Mouse (Mus musculus) brain, embryonic 14.5 days (tissue): ENCODE measurements at regions not wholly inside any gene's neighbourhood (a gene's known extent, or its start where the extent isn't known, plus 50 kb on each side); places are given as distances from the start of the nearest gene placed in this dataset.

Source experiments
- DNase-seq: peaks from one replicate; pipeline ENCODE4 v3.0.0-alpha.2; 2011; ENCODE audit warnings: low read depth
- CTCF ChIP-seq: fragments of 200-500 bp; IDR thresholded peaks from 2 replicates; pipeline ENCODE4 v1.5.1; 2012; ENCODE audit warnings: inconsistent platforms, mild to moderate bottlenecking, moderate library complexity, borderline replicate concordance; ENCODE audit not compliant: insufficient read depth, insufficient read length; ENCODE audit errors: extremely low read depth
- POLR2A ChIP-seq: fragments of 200-500 bp; IDR thresholded peaks from 2 replicates; pipeline ENCODE4 v1.6.1; 2012; ENCODE audit warnings: mild to moderate bottlenecking, inconsistent platforms, borderline replicate concordance; ENCODE audit not compliant: poor library complexity, insufficient read depth, insufficient read length, severe bottlenecking; ENCODE audit errors: extremely low read depth

GRCm38 (mm10) chr17:80891656-80892055 lies 52.8 kb upstream of the Tmem178 start:
- TF ChIP-seq CTCF (no peak), POLR2A (no peak)
- DNase-seq: no peak

GRCm38 (mm10) chr17:80889095-80889494 lies 55.3 kb upstream of the Tmem178 start:
- no peak for DNase-seq
- TF ChIP-seq CTCF: no peak
- TF ChIP-seq POLR2A: no peak

GRCm38 (mm10) chr17:80887749-80888119 lies 56.7 kb upstream of the Tmem178 start:
- DNase-seq: no peak
- no peak for TF ChIP-seq POLR2A
- no peak for TF ChIP-seq CTCF

GRCm38 (mm10) chr17:80887021-80887748 lies 57.2 kb upstream of the Tmem178 start:
- TF ChIP-seq CTCF (no peak), POLR2A (no peak)
- DNase-seq: peak; percentile 87

- no peak for TF ChIP-seq CTCF
- TF ChIP-seq POLR2A: no peak
- no peak for DNase-seq
Measured at GRCm38 (mm10) chr17:80886211-80886701, 58.2 kb upstream of the Tmem178 start.

- DNase-seq: no peak
- no peak for TF ChIP-seq CTCF
- TF ChIP-seq POLR2A: no peak
Measured at GRCm38 (mm10) chr17:80885706-80886105, 58.7 kb upstream of the Tmem178 start.

- no peak for TF ChIP-seq CTCF
- TF ChIP-seq POLR2A: no peak
- peak; percentile 55 for DNase-seq
Measured at GRCm38 (mm10) chr17:80884886-80885285, 59.5 kb upstream of the Tmem178 start.

GRCm38 (mm10) chr17:80882476-80882875 lies 62.0 kb upstream of the Tmem178 start:
- no peak for DNase-seq
- no peak for TF ChIP-seq POLR2A
- TF ChIP-seq CTCF: no peak

GRCm38 (mm10) chr17:80880325-80880724 lies 64.1 kb upstream of the Tmem178 start:
- DNase-seq: no peak
- TF ChIP-seq POLR2A: no peak
- no peak for TF ChIP-seq CTCF

GRCm38 (mm10) chr17:80875352-80876044 lies 68.9 kb upstream of the Tmem178 start:
- peak; percentile 55; the same call in 1 of the 2 replicates for TF ChIP-seq CTCF
- no peak for TF ChIP-seq POLR2A
- DNase-seq: peak; percentile 74

GRCm38 (mm10) chr17:80870965-80871364 lies 73.5 kb upstream of the Tmem178 start:
- TF ChIP-seq CTCF (no peak), POLR2A (no peak)
- DNase-seq: no peak

- no peak for DNase-seq
- no peak for TF ChIP-seq CTCF
- TF ChIP-seq POLR2A: no peak
Measured at GRCm38 (mm10) chr17:80862338-80862737, 82.1 kb upstream of the Tmem178 start.

- DNase-seq: peak; percentile 94
- TF ChIP-seq CTCF (peak; percentile 30; the same call in 1 of the 2 replicates), POLR2A (no peak)
Measured at GRCm38 (mm10) chr17:80846996-80847810, 97.2 kb upstream of the Tmem178 start.
